Mouse (Mus musculus): Measurements from ENCODE around the gene Fgfr2. TPM values are rescaled to one million over a fixed set of nuclear protein-coding genes. Genes with fewer than 3 reads are reported as not detected.
A peak's percentile ranks its signal among the peaks of the same experiment; 100 is the strongest.

Fgfr2 gene
- polyA plus RNA-seq, 1 experiment from 2014 or later = 11.2 TPM

DNA sequence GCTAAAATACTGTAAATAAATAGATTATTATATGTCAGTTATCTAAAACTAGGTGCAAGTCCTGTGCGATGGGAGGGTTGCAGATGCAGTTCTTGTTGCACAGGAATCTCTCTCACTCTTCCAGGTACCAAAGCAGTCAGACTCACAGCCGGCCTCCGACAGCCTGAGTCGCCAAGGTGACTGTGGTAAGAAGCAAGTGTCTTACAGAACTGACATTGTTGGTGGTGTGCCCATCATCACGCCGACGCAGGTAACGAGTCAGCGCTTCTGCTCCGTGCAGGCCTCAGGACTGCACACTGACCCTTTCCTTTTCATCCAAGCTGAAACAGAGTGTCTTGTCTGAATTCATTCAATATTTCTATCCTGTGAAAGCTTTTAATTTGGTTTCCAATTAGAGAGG, 2225.9 kb downstream of the Fgfr2 start:
- Histone ChIP-seq H3K4me3 (ENCODE audit: low read depth, low read length) (no peak overlapping the region), H3K36me3 (replicated peaks; ENCODE audit: insufficient read depth, low read length) (peaks cover 14% of the 10 kb centered on the region), H3K27ac (ENCODE audit: low read depth) (no peak overlapping the region), H3K9ac (replicated peaks) (no peak overlapping the region), H3K4me2 (ENCODE audit: low read depth, low read length) (no peak overlapping the region), H3K4me1 (ENCODE audit: insufficient read depth) (0 out of 2 replicates have a peak, but pooled peaks cover 5% of the 10 kb centered on the region), H3K27me3 (ENCODE audit: insufficient read depth, low read length) (no peaks in the 10 kb centered on the region), H3K9me3 (ENCODE audit: low read length) (no peaks in the 10 kb centered on the region)
- ATAC-seq = no peak
- DNase-seq = no peak
- TF ChIP-seq CTCF (IDR thresholded peaks at IDR 0.05; ENCODE audit: low read depth) = no peak
- TF ChIP-seq EP300 (IDR thresholded peaks at IDR 0.05; ENCODE audit: low read depth) = no peak
- 86% methylated on average over 10 of the region's 10 CpGs for WGBS (ENCODE audit: insufficient replicate concordance)

- DNase-seq = no peak
- no peak for ATAC-seq
- H3K27ac ChIP-seq (ENCODE audit: low read depth) = no peak overlapping the region
- peaks cover 9% of the 10 kb centered on the region for H3K36me3 ChIP-seq (replicated peaks; ENCODE audit: insufficient read depth, low read length)
- no peak overlapping the region for H3K4me2 ChIP-seq (ENCODE audit: low read depth, low read length)
- H3K4me3 ChIP-seq (ENCODE audit: low read depth, low read length) = no peak overlapping the region
- 70% methylated on average over 3 of the region's 3 CpGs for WGBS (ENCODE audit: insufficient replicate concordance)
- no peaks in the 10 kb centered on the region for H3K27me3 ChIP-seq (ENCODE audit: insufficient read depth, low read length)
- no peaks in the 10 kb centered on the region for H3K9me3 ChIP-seq (ENCODE audit: low read length)
- H3K9ac ChIP-seq (replicated peaks) = no peak overlapping the region
- TF ChIP-seq CTCF (IDR thresholded peaks at IDR 0.05; ENCODE audit: low read depth) (no peak), EP300 (IDR thresholded peaks at IDR 0.05; ENCODE audit: low read depth) (no peak)
- 0 out of 2 replicates have a peak, but pooled peaks cover 5% of the 10 kb centered on the region for H3K4me1 ChIP-seq (ENCODE audit: insufficient read depth)
These were observed 2227.1 kb downstream of the Fgfr2 start for GRCm38 (mm10) chr7:130896064-130896463.

DNA sequence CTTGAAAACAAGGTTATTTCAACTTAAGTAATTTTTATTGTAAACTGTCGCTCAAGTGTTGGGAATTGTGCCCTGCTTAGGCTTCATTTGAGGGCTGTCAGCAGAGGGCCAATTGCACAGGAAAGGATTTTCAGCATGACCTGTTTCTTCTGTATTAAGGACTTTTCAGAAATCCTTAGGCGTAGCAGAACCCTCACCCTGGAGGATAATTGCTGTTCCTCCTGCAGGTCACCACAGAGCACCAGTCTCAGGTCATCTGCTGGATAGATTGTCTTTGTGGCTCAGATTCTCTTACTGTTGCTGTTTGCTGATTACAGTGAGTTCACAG, 2227.6 kb downstream of the Fgfr2 start:
- 76% methylated on average over 2 of the region's 2 CpGs for WGBS (ENCODE audit: insufficient replicate concordance)
- no peak overlapping the region for H3K9ac ChIP-seq (replicated peaks)
- H3K27me3 ChIP-seq (ENCODE audit: insufficient read depth, low read length) = no peaks in the 10 kb centered on the region
- DNase-seq (no peak), ATAC-seq (no peak)
- TF ChIP-seq EP300 (IDR thresholded peaks at IDR 0.05; ENCODE audit: low read depth) (no peak), CTCF (IDR thresholded peaks at IDR 0.05; ENCODE audit: low read depth) (no peak)
- H3K4me3 ChIP-seq (ENCODE audit: low read depth, low read length) = no peak overlapping the region
- no peaks in the 10 kb centered on the region for H3K9me3 ChIP-seq (ENCODE audit: low read length)
- H3K4me2 ChIP-seq (ENCODE audit: low read depth, low read length) = no peak overlapping the region
- H3K4me1 ChIP-seq (ENCODE audit: insufficient read depth) = 0 out of 2 replicates have a peak, but pooled peaks cover 5% of the 10 kb centered on the region
- peaks cover 9% of the 10 kb centered on the region for H3K36me3 ChIP-seq (replicated peaks; ENCODE audit: insufficient read depth, low read length)
- no peak overlapping the region for H3K27ac ChIP-seq (ENCODE audit: low read depth)

DNA sequence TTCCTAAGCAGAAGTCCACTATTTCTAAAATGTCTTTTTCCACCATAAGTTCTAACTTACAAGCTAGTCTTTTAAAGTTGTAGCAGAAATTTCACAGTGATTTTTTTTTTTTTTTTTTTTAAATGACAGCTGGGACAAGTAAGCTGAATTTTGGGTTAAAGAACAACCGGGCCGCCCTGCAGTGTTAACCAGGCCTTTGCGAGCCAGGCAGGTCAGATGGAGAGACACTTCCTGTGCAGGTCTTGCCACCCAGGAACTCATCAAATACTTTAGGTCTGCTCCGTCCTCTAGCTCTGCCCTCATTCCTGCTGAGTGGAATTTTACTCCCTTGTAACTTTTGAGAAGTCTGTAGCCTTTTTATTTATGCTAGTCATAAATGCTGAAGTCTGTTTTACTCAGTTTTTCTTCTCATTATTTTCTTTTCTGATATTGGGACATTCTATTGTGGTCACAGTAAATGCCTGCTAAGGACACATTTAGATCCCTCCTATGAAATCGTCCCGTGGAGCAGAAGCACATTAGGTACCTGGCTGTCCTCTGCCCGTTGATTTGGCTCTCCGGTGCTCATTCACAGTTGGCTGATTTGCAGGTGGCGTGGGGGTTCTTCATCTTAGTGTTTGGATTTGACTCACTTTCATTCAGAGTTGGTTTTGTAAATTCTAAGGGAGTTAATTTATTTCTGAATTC, 2228.1 kb downstream of the Fgfr2 start:
- Histone ChIP-seq H3K27ac (ENCODE audit: low read depth) (no peak overlapping the region), H3K4me2 (ENCODE audit: low read depth, low read length) (no peak overlapping the region), H3K9me3 (ENCODE audit: low read length) (no peaks in the 10 kb centered on the region), H3K27me3 (ENCODE audit: insufficient read depth, low read length) (no peaks in the 10 kb centered on the region), H3K4me3 (ENCODE audit: low read depth, low read length) (no peak overlapping the region), H3K36me3 (replicated peaks; ENCODE audit: insufficient read depth, low read length) (peaks cover 9% of the 10 kb centered on the region), H3K9ac (replicated peaks) (no peak overlapping the region), H3K4me1 (ENCODE audit: insufficient read depth) (0 out of 2 replicates have a peak, but pooled peaks cover 5% of the 10 kb centered on the region)
- DNase-seq (no peak), ATAC-seq (no peak)
- 77% methylated on average over 9 of the region's 9 CpGs for WGBS (ENCODE audit: insufficient replicate concordance)
- TF ChIP-seq EP300 (IDR thresholded peaks at IDR 0.05; ENCODE audit: low read depth) = no peak
- no peak for TF ChIP-seq CTCF (IDR thresholded peaks at IDR 0.05; ENCODE audit: low read depth)

GRCm38 (mm10) chr7:130892973-130893372, 2230.2 kb downstream of the Fgfr2 start:
- no peak for TF ChIP-seq EP300 (IDR thresholded peaks at IDR 0.05; ENCODE audit: low read depth)
- TF ChIP-seq CTCF (IDR thresholded peaks at IDR 0.05; ENCODE audit: low read depth) = no peak
- Histone ChIP-seq H3K27me3 (ENCODE audit: insufficient read depth, low read length) (no peaks in the 10 kb centered on the region), H3K9ac (replicated peaks) (no peak overlapping the region), H3K4me2 (ENCODE audit: low read depth, low read length) (no peak overlapping the region), H3K27ac (ENCODE audit: low read depth) (peak overlapping the region; percentile 55), H3K36me3 (replicated peaks; ENCODE audit: insufficient read depth, low read length) (peaks cover 6% of the 10 kb centered on the region), H3K4me3 (ENCODE audit: low read depth, low read length) (no peak overlapping the region), H3K4me1 (ENCODE audit: insufficient read depth) (0 out of 2 replicates have a peak, but pooled peaks cover 5% of the 10 kb centered on the region), H3K9me3 (ENCODE audit: low read length) (no peaks in the 10 kb centered on the region)
- 42% methylated on average over 6 of the region's 6 CpGs for WGBS (ENCODE audit: insufficient replicate concordance)
- ATAC-seq (peak; percentile 90), DNase-seq (peak; percentile 29)

DNA sequence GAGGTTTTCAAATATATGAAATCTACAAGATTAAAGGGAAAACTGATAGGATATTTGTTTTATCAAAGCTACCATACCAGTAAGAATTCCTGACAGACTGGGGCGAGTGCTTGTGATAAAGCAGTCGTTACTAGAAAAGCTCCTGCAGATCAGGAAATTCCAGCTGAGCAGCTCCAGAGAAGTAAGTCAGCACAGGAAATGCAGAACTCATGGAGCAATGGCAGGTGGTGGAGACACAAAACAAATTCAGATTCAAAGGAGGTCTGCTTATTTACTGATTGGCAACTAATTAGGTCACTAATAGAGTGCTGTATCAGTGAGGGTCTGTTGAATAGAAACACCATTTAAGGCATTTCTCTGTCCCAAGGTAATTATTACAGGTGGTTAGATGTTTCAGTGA, 2232.3 kb downstream of the Fgfr2 start:
- 60% methylated on average over 2 of the region's 2 CpGs for WGBS (ENCODE audit: insufficient replicate concordance)
- TF ChIP-seq CTCF (IDR thresholded peaks at IDR 0.05; ENCODE audit: low read depth) (no peak), EP300 (IDR thresholded peaks at IDR 0.05; ENCODE audit: low read depth) (no peak)

More for the DNA sequence above, 2232.3 kb downstream of the Fgfr2 start:
- no peak for DNase-seq
- ATAC-seq = no peak
- Histone ChIP-seq H3K27me3 (ENCODE audit: insufficient read depth, low read length) (no peaks in the 10 kb centered on the region), H3K36me3 (replicated peaks; ENCODE audit: insufficient read depth, low read length) (peaks cover under 1% of the 10 kb centered on the region; the same call in 1 of the 2 replicates), H3K4me3 (ENCODE audit: low read depth, low read length) (no peak overlapping the region), H3K4me2 (ENCODE audit: low read depth, low read length) (no peak overlapping the region), H3K9me3 (ENCODE audit: low read length) (no peaks in the 10 kb centered on the region), H3K9ac (replicated peaks) (no peak overlapping the region), H3K4me1 (ENCODE audit: insufficient read depth) (0 out of 2 replicates have a peak, but pooled peaks cover 5% of the 10 kb centered on the region), H3K27ac (ENCODE audit: low read depth) (no peak overlapping the region)

Measured in liver, postnatal 0 days (tissue).